Mouse (Mus musculus) gastrocnemius, postnatal 36 days (tissue): ENCODE data around the gene Slc5a5. TPM values are rescaled to one million over a fixed set of nuclear protein-coding genes. Genes with fewer than 3 reads are reported as not detected.

Experiments
- DNase-seq, 2 experiments: peaks; one replicate each; pipeline ENCODE4 v3.0.0; 2022
- intact Hi-C: fragments of 180-260 bp; cut with DNase I; formaldehyde crosslinking; loops from one replicate; pipeline ENCODE4 v1.15.1; 2025
- total RNA-seq, 2 experiments: library from RNA; stranded (reverse); gene quantifications; 2 replicates each; pipeline ENCODE4 v1.2.3; 2021

Slc5a5 gene
- total RNA-seq, 2 experiments from 2014 or later = 0.10 TPM; not detected in 1

DNA sequence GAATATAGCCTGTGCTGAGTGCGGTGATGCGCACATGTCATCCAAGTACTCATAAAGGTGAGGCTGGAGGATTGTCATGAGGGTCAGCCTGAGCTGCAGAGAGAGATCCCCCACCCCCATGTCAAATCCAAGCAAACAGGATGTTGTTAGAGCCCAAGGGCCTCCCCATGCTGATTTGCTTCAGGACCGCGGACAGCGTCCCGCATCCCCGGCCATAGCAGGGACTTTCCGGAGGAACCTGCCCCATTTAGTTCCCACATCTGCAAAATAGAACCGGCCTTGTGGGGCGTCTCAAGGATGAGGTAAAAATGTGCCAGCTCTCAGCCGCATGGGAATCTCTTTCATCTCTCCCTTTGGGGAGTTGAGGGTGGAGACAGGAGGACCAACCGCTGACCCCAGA is 6.9 kb downstream of the Slc5a5 start:
- no peak for DNase-seq
- intact Hi-C loops = no loop called here

DNA sequence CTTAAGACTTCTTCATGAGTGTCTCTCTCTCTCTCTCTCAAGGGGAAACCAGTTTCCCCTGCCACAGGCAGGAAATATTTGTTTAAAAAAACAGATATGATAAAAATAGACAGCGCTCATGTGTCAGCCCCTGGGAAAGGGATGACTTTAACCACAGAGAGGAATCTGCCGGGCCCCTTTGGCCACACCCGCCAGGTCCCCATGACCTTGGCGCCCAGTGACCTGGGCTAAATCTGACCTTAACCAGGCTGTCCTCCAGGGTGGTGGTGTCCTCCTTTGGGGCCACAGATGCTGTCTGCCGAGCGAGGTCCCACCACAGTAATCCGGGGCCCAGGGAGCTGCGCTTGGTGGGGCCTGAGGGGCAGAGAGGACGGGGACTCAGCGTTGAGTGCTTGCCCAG is 7.9 kb downstream of the Slc5a5 start:
- no peak for DNase-seq
- intact Hi-C loops = no loop called here

DNA sequence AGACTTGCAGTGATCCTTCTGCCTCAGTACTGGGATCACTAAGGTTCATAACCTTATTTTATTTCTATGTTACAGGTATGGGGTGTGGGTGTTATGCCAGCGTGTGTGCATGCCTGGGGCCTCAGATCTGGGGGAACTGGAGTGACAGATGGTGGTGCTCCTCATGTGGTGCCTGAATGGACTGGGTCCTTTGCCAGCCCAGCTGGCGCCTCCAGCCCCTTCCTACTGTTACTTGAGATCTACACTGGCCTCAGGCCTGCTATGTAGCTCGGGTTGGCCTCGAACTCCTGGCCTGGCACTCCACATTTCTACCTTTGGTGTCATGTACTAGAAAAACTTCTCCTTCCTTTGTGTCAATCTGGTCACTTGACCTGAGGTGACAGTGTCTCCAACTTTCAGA is 8.4 kb downstream of the Slc5a5 start:
- intact Hi-C loops = no loop called here
- DNase-seq = no peak

DNA sequence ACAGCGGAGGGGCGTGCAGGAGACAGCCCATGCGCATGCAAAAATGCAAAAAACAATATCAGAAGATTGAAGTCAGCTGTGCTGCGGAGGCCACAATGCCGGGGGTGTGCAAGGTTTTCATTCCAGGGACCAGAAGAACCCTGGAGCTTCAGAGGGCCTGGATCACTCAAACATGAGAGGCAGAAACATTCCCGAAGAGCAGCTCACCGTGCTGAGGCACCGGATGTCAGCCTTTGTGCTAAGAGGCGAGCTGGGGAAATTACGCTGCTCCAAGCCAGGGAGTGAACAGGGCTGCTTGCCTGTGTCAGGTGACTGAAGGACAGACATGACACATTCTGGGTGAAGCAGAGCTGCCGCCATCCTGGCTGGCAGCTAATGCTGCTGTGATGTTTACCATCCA is 12.0 kb downstream of the Slc5a5 start:
- no peak for DNase-seq
- intact Hi-C loops = no loop called here

DNA sequence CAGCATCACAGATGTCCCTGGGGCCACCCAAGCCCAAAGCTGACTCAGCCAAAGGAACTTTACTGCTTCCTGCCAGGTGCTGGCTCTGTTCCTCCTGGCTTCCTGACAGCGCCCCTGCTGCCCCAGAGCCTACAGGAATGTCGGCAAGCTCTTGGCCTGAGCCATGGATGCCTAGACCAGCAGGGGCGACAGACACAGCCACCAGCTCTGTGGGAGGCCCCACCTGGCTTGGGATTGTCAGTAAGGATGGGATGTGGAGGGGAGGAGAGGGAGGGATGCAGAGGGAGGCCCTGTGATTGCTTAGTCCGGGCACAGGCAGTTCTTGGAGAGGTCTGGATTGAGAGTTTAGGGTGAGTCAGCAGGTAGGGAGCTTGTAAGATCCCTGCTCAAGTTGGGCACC is 12.4 kb downstream of the Slc5a5 start:
- DNase-seq = no peak
- intact Hi-C loops = no loop called here

DNA sequence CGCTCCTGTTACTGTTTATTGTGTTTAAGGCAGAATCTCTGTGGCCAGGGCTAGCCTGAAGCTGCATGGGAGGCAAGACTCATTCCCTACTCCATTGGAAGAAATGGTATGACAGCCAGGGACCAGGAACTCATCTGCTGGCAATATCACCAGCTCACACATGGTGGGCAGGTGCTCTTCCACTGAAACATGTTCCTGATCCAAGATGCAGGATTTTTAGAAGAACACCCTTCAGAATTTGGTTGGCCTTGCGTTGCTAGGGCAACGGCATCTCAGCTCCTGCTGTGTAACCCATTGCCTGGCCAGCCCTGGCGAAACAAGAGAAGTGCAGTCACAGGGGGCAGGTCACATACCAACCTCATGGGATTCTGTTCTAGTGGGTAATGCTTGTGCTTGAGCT is 13.1 kb downstream of the Slc5a5 start:
- DNase-seq = no peak
- intact Hi-C loops = no loop called here

DNA sequence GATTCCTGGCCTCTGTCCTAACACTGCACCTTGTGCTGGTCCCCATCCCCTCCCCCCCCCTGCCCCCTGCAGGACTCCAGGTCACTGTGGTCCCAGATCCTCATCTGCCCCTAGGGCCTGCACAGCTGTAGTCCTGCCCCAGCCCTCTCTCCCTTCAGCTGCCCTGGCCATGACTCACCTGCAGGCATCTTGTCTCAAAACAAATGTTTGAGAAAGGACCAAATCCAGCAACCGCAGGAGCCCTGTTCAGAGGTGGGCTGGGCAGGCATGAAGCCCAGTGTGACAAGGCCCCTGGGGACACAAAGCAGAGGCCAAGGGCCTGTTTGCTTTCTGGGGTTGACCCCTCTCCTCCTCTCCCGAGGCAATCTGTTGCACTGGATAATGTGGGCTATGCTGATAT is 14.4 kb downstream of the Slc5a5 start:
- intact Hi-C loops = no loop called here
- DNase-seq = no peak

DNA sequence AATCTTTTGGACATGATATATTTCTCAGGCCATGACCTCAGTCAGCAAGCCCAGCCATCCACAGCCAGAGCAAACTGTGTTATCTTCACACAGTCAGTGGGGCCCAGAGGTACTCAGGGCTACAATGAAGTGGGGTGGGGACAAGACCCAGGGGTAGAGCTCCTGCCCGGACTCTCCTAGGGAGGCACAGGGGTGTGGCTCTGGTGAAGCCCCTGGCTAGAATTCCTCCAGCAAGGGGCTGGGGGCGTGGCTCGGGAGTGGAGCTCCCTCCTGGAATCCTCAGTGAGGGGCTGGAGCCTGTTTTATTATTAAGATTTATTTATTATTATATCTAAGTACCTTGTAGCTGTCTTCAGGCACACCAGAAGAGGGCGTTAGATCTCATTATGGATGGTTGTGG is 16.2 kb downstream of the Slc5a5 start:
- intact Hi-C loops = loop anchor here (2.0 kb wide), 1 partner anchor 14 kb away; no protein-coding TSS in a partner anchor
- DNase-seq = no peak

DNA sequence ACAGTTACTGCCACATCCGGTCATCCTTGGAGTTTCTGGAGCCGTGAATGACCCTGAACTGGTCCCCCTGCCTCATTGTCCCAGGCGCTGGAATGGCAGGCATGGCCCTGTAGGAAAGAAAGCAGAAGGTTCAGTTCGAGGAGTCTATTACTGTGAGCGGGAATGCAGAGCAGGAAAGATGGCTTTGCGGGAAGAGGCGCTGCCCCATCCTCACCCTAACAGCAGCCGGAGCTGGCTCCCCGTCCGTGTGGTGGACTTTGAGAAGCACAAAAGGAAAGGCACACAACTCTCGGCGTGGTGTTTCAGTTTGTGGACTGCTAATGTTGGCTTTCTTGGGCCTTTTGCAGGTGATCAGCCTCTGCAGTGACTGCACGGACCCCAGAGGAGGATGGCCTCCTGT is 18.1 kb downstream of the Slc5a5 start:
- DNase-seq = no peak
- intact Hi-C loops = no loop called here

DNA sequence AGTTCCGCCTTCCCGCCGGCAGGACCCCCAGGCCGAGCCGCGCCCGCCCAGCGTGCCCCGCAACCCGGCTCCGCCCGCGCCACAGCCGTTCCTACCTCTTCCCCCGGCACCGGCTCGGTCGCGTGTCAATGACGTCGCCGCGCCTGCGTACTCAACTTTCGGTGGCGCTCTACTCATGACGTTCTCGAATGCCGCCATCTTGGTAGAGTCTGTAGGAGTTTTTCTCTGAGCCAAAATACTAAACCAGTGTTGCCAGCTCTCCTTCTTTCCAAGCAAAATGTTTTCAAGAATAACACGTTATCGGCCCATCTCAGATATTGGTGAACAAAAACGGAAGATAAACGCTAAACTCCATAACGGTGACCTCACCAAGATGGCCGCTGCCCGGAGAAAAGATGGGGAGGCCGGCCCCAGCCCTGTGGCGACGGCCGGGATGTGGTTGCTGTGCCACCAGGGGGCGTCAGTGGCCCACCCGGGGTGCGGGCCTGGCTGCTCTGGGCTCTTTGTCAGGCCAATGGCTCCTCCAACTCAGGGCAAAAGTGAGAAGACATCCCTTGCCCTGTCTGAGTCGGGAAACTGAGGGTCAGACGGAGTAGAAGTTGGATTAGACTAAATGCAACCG is 19.1 kb downstream of the Slc5a5 start, which contains the start of gene Ccdc124:
Gene Ccdc124, minus strand, starts transcription at position 572 of the 622 bp plus-strand sequence.
- DNase-seq = peak; percentile 93 to 94
- intact Hi-C loops = no loop called here

DNA sequence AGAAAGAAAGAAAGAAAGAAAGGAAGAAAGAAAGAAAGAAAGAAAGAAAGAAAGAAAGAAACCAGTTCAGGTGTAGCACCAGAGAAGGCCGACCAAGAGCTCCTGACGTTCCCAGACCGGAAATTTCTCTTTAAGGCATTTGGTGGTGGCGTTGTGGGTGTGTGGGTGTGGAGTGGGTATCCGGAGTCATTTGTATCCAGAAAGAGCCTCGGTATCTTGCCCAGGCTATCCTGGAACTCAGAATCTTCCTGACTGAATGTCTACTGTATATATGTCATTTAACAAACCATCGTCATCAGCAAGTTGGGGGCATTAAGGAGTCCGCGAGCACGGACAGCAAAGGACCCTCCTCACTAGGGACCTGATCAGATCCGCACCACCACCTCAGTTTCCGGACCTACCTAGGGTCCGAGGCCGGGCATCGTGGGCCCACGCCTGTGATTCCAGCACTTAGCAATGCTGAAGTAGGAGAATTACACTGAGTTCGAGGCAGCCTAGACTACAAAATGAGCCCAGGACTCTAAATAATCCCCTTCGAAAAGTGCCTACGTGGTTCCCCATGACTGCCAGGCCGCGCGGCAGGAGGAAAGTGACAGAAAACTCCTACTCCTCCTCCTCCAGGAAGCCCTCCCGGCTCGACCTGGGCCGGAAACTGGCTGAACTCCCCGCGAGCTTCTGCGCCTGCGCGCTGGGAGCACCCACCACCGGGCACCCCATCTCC is 19.8 kb downstream of the Slc5a5 start:
- intact Hi-C loops = no loop called here
- no peak for DNase-seq

DNA sequence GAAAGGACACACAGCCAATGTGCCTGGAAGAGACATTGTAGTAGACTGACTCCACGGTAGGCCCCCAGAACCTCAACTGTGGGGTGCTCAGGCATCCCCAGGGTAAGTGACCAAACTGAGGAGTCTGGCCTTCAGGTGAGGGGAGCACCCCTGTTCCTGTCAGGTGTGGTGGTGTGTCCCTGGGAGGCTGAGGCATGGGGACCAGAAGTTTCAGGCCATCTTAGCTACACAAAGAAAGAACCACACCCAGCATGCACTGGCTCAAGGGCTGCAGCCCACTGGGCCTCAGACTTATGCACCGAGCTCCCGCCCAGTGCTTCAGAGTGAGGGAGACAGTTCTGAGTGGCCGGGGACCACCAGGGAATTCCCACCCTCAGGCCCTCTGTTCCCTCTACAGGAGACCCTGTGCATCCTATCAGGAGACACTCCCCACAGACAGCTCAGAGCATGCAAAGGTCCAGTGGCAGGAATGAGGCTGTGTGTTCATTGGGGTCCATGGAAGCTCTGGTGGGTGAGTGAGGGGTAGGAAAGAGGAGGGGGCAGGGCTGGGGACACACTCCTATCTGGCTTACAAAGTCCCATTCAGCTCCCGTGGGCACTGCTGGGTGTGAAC is 21.3 kb downstream of the Slc5a5 start:
- intact Hi-C loops = no loop called here
- DNase-seq = no peak

DNA sequence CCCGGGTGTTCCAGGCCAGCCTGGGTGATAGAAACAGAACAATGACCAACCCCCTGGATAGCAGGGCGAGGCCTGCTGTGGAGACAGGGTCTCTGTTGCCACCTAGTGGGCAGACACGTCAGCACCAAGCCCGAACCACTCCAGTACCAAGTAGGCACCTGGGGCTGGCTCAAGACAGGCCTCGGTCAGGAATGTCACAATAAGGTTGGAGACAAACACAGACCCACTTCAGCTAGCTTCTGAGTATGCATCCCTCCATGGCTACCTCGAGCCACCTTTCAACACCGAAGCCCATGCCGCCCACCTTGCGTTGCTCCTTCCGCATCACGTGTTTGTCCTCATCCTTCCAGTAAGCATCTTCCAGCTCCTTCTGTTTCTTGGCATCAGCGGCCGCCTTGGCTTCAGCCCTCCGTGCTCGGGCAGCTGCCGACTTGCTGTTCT is 22.9 kb downstream of the Slc5a5 start:
- intact Hi-C loops = loop anchor here (1.0 kb wide), 1 partner anchor 25 kb away; no protein-coding TSS in a partner anchor
- peak; percentile 63 to 65 for DNase-seq

DNA sequence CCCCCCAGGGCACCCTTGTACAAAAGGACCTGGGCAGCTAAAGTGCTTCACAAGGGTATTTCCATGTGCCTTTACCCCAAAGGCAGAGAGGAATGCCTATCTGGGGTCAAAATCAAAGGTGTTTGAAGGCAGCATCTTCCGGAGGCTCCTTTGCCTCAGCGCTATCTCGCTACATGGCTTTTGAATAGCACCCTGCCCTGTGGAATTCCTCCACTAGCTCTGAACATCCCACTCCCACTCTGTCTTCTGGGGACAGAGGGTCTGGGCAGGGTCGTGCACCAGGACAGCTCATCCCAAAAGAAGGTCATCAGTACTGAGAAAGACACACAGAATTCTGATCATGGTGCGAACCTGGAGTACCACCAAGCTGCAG is 23.4 kb downstream of the Slc5a5 start:
- no peak for DNase-seq
- intact Hi-C loops = loop anchor here (1.0 kb wide), 1 partner anchor 25 kb away; no protein-coding TSS in a partner anchor

DNA sequence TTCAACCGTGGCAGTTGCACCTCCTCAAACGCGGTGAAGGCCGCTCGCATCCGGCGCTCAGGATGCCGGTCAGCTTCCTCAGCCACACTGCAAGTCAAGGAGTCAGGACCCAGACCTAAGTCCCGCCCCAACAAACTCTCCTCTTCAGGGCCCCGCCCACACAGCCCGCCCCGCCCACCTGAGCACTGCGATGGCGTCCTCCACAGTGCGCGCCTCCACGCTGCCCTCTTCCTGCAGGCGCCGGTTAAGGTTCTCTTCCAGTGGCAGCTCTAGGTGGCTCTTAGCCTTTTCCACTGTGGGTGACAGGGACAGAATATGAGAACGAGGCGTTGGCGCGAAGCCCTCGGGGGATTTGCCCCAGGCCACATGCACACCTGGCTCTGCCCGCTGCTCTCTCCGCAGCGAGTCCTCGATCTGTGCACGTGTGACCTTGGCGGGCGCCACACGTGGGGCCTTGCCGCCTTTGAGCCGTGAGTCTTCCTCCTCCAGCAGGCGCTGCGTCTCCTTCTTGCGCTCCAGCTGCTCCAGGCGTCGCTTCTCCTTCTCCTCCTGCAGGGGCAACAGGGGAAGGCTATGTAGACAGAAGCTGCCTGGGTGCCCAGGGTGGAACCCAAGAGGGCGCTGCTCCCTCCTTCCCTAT is 23.9 kb downstream of the Slc5a5 start:
- intact Hi-C loops = loop anchor here (1.0 kb wide), 1 partner anchor 24 kb away; no protein-coding TSS in a partner anchor
- no peak for DNase-seq

DNA sequence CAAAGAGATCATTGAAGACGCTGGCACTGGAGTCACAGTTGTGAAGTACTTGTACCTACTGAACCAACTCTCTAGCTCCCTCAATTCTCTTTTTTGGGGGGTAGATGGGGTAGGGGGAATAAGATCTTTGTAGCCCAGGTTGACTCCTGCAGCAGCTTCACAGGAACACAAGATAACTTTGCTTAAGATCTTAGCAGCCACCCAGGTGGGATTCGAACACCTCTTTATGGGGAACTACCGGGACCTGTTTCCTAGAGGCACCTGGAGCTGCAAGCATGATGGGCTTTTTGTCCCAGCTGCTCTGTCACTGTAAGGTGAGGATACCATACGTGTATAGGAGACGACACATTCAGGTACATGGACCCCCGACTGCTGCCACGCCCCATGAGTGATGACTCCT is 26.0 kb downstream of the Slc5a5 start:
- intact Hi-C loops = no loop called here
- no peak for DNase-seq

DNA sequence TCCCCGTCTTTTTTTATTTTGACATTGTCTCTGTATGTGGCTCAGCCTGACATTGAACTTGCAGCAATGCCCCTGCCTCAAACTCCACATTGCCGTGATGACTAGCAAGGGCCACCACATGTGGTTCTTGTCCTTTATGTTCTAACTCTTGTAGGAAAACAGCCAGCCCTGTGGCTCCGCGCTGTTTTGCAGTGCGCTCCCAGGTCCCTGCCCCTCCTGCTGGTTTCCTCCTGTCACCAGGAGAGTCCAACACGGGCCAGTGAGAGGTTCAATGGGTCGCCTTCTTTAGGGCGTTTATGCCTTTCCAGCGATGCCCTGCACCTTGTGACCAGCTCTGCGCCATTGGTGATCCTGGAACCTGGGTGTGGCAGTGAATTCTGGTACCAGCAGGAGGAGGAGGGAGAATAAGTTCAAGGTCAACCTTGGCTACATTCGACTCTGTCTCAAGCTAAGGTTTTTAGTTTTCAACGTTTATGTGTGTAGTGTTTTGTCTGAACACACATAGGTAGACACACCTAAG is 26.5 kb downstream of the Slc5a5 start:
- intact Hi-C loops = no loop called here
- DNase-seq = no peak

DNA sequence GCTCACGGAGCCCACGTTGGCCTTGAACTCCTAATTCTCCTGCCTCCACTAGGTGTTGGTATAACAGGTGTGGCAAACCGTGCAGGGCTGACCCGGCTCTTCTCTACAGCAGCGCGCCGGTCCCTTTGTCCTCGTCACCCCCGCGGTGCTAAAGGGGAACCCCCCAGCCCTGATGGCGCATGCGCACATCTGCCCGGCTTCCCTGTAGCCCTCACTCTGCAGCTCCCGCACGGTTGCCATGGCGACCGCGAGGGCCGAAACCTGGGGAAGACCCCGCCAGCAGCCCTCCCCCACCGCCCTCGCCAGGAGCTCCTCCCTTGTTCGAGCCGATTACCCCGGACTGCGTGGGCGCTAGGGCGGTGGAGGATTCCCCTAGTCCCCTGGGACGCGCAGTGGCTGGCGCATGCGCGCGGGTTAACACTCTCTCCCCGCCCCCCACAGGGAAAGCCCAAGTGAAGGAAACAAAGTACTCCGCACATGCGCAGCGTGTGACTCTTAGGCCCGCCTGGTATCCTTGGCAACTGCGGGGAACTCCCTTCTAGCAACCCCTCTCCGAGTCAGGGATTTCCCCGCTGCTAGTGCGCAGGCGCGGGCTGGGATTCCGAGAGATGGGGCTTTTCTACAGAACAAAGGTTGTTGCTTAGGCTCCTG is 27.1 kb downstream of the Slc5a5 start:
- intact Hi-C loops = no loop called here
- peak; percentile 98 for DNase-seq

DNA sequence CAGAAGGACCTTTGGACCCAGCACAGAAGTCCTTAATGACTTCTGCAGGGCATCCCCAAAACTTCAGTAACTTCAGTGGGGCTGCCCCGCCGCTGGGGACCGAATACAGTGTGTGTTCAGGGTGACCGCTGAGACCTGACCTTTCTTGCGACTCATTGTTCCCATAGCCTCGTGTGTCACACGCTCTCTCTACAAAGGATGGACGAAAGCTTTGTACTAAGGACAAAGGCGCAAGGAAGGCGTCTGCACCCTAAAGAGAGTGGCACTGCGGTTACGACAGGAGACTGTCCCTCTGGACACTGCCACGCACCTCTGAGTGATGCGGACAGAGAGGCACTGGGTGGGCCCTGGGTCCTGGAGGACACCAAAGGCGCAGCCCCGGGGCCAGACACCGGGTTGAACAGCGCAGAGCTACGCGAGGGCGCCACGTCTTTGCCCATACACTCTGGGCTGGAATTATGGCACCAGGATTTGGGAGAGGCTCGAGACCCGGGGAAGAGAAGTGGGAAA is 27.8 kb downstream of the Slc5a5 start:
- DNase-seq = no peak
- intact Hi-C loops = no loop called here
